Mouse (Mus musculus) T-helper 1 cell (primary cell): ENCODE data around the gene Tlx3.

Experiments used
- in situ Hi-C: fragments of 300-600 bp; cut with MboI, MseI; formaldehyde crosslinking; loops from one replicate; pipeline ENCODE4 v1.15.1; 2025; ENCODE audit warnings: high pct_unique_total_duplicates

The Tlx3 gene

DNA sequence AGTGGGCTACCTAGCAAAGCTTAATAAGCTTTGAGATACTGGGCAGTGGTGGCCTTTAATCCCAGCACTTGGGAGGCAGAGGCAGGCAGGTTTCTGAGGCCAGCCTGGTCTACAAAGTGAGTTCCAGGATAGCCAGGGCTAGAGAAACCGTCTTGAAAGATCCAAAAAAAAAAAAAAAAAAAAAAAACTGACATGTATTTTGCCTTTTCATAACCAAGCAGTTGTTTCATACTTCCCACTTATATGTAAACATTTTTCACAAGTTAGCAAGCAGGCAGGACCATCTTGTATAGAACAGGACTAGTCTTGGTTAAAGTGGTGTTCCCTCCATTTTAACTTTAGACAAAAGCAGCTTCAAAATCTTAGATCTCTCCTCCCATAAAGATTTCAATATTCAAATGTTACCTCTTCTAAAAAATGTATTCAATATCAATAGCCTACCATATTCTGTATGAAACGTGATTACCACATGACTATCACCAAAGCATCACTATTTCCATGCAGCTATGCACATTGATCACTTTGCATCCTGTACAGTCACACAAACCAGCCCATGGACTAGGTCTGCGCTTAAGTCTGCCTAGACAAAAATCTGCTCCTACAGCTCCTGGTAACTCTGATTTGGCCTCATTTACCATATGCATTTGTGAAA lies 52.1 kb downstream of the Tlx3 start:
- in situ Hi-C loops = loop anchor here (25.0 kb wide), 2 partner anchors 911 to 1561 kb away; no protein-coding TSS in a partner anchor
